Mouse (Mus musculus): Measurements from ENCODE around the gene Gm43302. TPM values are rescaled to one million over a fixed set of nuclear protein-coding genes. Genes with fewer than 3 reads are reported as not detected.

The Gm43302 gene
- 0.55 and 0.70 TPM in 2 replicates for polyA plus RNA-seq (2012; rRNA removed)

DNA sequence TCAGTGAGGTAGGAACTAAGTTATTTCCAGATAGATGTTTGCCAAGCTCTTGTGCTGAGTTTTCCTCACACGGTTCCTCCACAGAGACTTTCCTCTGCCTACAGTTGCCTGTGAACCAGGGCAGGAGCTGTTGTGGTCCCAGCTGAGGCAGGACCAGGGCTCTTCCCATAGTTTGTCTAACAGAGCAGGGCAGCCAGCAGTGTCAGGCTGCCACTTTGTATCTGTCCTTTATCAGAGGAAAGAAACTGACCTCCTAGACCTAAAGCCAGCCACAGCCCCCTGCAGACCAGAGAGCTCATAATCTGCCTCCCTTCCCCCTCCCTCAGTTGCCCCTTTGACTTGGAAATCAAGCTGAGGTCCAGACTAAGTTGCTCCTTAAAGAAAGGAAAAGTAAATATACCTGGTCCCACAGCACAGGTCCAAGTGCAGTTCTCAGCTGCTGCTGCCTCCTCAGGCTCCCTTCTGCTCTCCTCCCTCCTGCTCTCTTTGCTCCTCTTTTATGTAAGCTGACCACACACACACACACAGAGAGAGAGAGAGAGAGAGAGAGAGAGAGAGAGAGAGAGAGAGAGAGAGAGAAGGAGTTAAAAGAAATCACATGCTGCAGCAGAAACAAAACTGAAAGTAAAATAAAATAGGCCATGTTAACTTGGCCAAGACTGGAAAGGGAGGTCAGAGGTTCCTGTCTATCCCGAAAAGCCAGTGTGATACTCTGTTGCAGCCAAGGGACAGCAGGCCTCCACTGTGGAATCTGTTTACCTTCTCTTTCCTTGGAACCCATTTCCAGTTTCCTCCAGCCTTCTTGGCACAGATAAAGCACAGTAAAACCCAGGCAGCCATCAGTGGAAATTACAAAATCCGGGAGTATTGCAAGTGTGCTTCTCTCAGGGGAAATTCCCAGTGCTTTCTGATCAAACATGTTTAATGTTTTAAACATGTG lies at the start of gene Gm43302, which contains the start of gene Gbp6:
Gene Gm43302, minus strand, starts transcription at position 470 of the 940 bp plus-strand sequence.
Gene Gbp6, minus strand, starts transcription at position 473 of the 940 bp plus-strand sequence.

DNA sequence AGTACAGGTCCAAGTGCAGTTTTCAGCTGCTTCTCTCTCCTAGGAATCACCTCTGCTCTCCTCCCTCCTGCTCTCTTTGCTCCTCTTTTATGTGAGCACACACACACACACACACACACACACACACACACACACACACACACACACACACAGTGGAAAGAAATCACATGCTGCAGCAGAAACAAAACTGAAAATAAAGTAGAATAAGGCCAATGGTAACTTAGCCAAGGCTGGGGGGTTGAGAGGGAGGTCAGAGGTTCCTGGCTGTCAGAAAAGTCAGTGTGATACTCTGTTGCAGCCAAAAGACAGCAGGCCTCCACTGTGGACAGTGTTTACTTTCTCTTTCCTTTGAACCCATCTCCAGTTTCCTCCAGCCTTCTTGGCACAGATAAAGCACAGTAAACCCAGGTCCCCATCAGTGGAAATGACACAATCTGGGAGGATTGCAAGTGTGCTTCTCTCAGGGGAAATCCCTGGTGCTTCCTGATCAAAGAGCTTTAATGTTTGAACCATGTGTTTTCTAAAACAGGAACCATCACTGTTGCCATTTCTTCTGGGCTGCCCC lies 53.9 kb downstream of the Gm43302 start, which contains the start of gene Gbp10:
Gene Gbp10, minus strand, starts transcription at position 51 of the 565 bp plus-strand sequence.

Other genes starting within 250 kb of the Gm43302 start
- 1.6 and 2.2 TPM in 2 replicates for gene Gbp9, start 154.2 kb downstream of the Gm43302 start, polyA plus RNA-seq (2012; rRNA removed)
- 0.47 and 0.53 TPM in 2 replicates for gene Gbp8, start 154.2 kb downstream of the Gm43302 start, polyA plus RNA-seq (2012; rRNA removed)
- gene Gbp4, start 154.1 kb downstream of the Gm43302 start, polyA plus RNA-seq (2012; rRNA removed), result 1.7 and 1.8 TPM in 2 replicates
- 0.82 and 0.95 TPM in 2 replicates for gene Gbp10, start 54.2 kb downstream of the Gm43302 start, polyA plus RNA-seq (2012; rRNA removed)
- 1.2 and 2.5 TPM in 2 replicates for gene Gbp6, start within 50 bp of the Gm43302 start, polyA plus RNA-seq (2012; rRNA removed)
- gene Lrrc8b, start 122.1 kb upstream of the Gm43302 start, polyA plus RNA-seq (2012; rRNA removed), result 34.8 and 35.8 TPM in 2 replicates
- 8.7 and 9.6 TPM in 2 replicates for gene Lrrc8c, start 225.7 kb upstream of the Gm43302 start, polyA plus RNA-seq (2012; rRNA removed)